Mouse (Mus musculus) liver, embryonic 13.5 days (tissue): ENCODE results near the gene Gbp10. TPM values are rescaled to one million over a fixed set of nuclear protein-coding genes. Genes with fewer than 3 reads are reported as not detected.
"Not testable (repeated sequence)": the region's sequence is repeated elsewhere in the genome, so short reads cannot be mapped to it uniquely, and the experiment has no call there.

Source experiments
- ATAC-seq: fragments of 200-750 bp; cut with Nextera tagmentation; 2 replicates; pipeline ENCODE4 v1.8.0; 2017; ENCODE audit warnings: low read depth, mild to moderate bottlenecking, moderate number of reproducible peaks, moderate library complexity
- DNase-seq: peaks from one replicate; pipeline ENCODE4 v3.0.0; 2022
- H3K27ac ChIP-seq: fragments of 300-500 bp; sonication (generic); 2 replicates; pipeline ENCODE4 v1.5.1; 2015; ENCODE audit warnings: moderate library complexity, mild to moderate bottlenecking, inconsistent platforms
- H3K27me3 ChIP-seq: fragments of 300-500 bp; sonication (generic); 2 replicates; pipeline ENCODE4 v1.6.1; 2015; ENCODE audit warnings: mild to moderate bottlenecking, inconsistent platforms
- H3K36me3 ChIP-seq: fragments of 300-500 bp; sonication (generic); 2 replicates; pipeline ENCODE4 v1.6.1; 2015; ENCODE audit warnings: mild to moderate bottlenecking, inconsistent platforms
- H3K4me1 ChIP-seq: fragments of 300-500 bp; sonication (generic); replicated peaks from 2 replicates; pipeline ENCODE4 v1.6.1; 2015; ENCODE audit warnings: inconsistent platforms
- H3K4me2 ChIP-seq: fragments of 300-500 bp; sonication (generic); 2 replicates; pipeline ENCODE4 v1.6.1; 2015; ENCODE audit warnings: inconsistent platforms, mild to moderate bottlenecking, moderate library complexity
- H3K4me3 ChIP-seq: fragments of 300-500 bp; sonication (generic); replicated peaks from 2 replicates; pipeline ENCODE4 v1.5.1; 2015; ENCODE audit warnings: mild to moderate bottlenecking, inconsistent platforms
- H3K9ac ChIP-seq: fragments of 300-500 bp; sonication (generic); 2 replicates; pipeline ENCODE4 v1.6.1; 2015; ENCODE audit warnings: mild to moderate bottlenecking, inconsistent platforms
- H3K9me3 ChIP-seq: fragments of 300-500 bp; sonication (generic); replicated peaks from 2 replicates; pipeline ENCODE4 v1.6.1; 2016; ENCODE audit warnings: inconsistent platforms
- WGBS: fragments of 180-500 bp; shearing (Covaris S2); methylation state at CpG from one replicate; pipeline ENCODE4 v1.1.7; 2015; ENCODE audit not compliant: insufficient replicate concordance; 5-methylcytosine and 5-hydroxymethylcytosine counted together
- polyA plus RNA-seq: library from polyadenylated mRNA; unstranded; fragments of >200 nt; fragmentation: Nextera tagmentation; extraction: Ambion mirVana; gene quantifications from 2 replicates; pipeline ENCODE4 v1.2.1, GENCODE M21; 2015

Gene Gbp10
- polyA plus RNA-seq, result 0.03 and 0.34 TPM in 2 replicates

- H3K9ac ChIP-seq, H3K27me3 ChIP-seq, H3K9me3 ChIP-seq, H3K4me3 ChIP-seq, H3K27ac ChIP-seq, DNase-seq, H3K36me3 ChIP-seq, H3K4me1 ChIP-seq, H3K4me2 ChIP-seq: not testable (repeated sequence)
- ATAC-seq, result peak; percentile 64
These were observed at the start of gene Gbp10 for GRCm38 (mm10) chr5:105239483-105240047. Gbp10 (minus strand) TSS chr5:105239533.

- H3K4me3 ChIP-seq, DNase-seq, H3K9ac ChIP-seq, H3K36me3 ChIP-seq, H3K4me1 ChIP-seq, ATAC-seq, H3K27ac ChIP-seq, H3K27me3 ChIP-seq, H3K9me3 ChIP-seq, H3K4me2 ChIP-seq: not testable (repeated sequence)
- WGBS, result no CpG with 5 or more reads among the region's 3 CpGs
These were observed 21.3 kb upstream of the Gbp10 start for GRCm38 (mm10) chr5:105260673-105261072.

- H3K27ac ChIP-seq, result no peak overlapping the region
- H3K9ac ChIP-seq, result no peak overlapping the region
- H3K4me3 ChIP-seq, result no peak overlapping the region
- ATAC-seq (no peak), DNase-seq (no peak)
- no peaks in the 10 kb centered on the region for H3K27me3 ChIP-seq
- H3K4me1 ChIP-seq, result no peaks in the 10 kb centered on the region
- H3K4me2 ChIP-seq, result no peak overlapping the region
- no peaks in the 10 kb centered on the region for H3K9me3 ChIP-seq
- no peaks in the 10 kb centered on the region for H3K36me3 ChIP-seq
These were observed 13.2 kb upstream of the Gbp10 start for GRCm38 (mm10) chr5:105252491-105252890.

GRCm38 (mm10) chr5:105244741-105245140, 5.4 kb upstream of the Gbp10 start:
- H3K9ac ChIP-seq, H3K27me3 ChIP-seq, H3K4me2 ChIP-seq, H3K9me3 ChIP-seq, DNase-seq, H3K36me3 ChIP-seq, H3K4me3 ChIP-seq, ATAC-seq, H3K4me1 ChIP-seq, H3K27ac ChIP-seq: not testable (repeated sequence)
- 38% methylated on average over 3 of the region's 3 CpGs for WGBS

GRCm38 (mm10) chr5:105240982-105241381, 1.6 kb upstream of the Gbp10 start:
- H3K4me3 ChIP-seq, ATAC-seq: not testable (repeated sequence)

GRCm38 (mm10) chr5:105238402-105238801, 931 bp downstream of the Gbp10 start:
- ATAC-seq, H3K4me3 ChIP-seq, H3K27me3 ChIP-seq, H3K9me3 ChIP-seq, H3K4me2 ChIP-seq, H3K4me1 ChIP-seq, H3K27ac ChIP-seq, DNase-seq, H3K36me3 ChIP-seq, H3K9ac ChIP-seq: not testable (repeated sequence)
- WGBS, result 77% methylated on average over 1 of the region's 1 CpGs

More at GRCm38 (mm10) chr5:105240982-105241381, 1.6 kb upstream of the Gbp10 start:
- DNase-seq, H3K27me3 ChIP-seq, H3K4me1 ChIP-seq, H3K27ac ChIP-seq, H3K36me3 ChIP-seq, H3K4me2 ChIP-seq, H3K9me3 ChIP-seq, H3K9ac ChIP-seq: not testable (repeated sequence)
- 67% methylated on average over 5 of the region's 5 CpGs for WGBS

GRCm38 (mm10) chr5:105236040-105236439, 3.3 kb downstream of the Gbp10 start:
- H3K4me2 ChIP-seq, DNase-seq, H3K4me3 ChIP-seq, ATAC-seq, H3K27ac ChIP-seq, H3K36me3 ChIP-seq, H3K27me3 ChIP-seq, H3K9me3 ChIP-seq, H3K4me1 ChIP-seq, H3K9ac ChIP-seq: not testable (repeated sequence)
- 18% methylated on average over 3 of the region's 3 CpGs for WGBS

GRCm38 (mm10) chr5:105208957-105209356, 30.4 kb downstream of the Gbp10 start:
- H3K36me3 ChIP-seq, H3K27ac ChIP-seq, H3K4me3 ChIP-seq, H3K4me1 ChIP-seq, ATAC-seq, H3K27me3 ChIP-seq, DNase-seq, H3K9ac ChIP-seq, H3K9me3 ChIP-seq, H3K4me2 ChIP-seq: not testable (repeated sequence)
- WGBS, result 67% methylated on average over 1 of the region's 3 CpGs

- not testable (repeated sequence) for H3K9ac ChIP-seq, H3K9me3 ChIP-seq, H3K4me2 ChIP-seq, ATAC-seq, H3K27me3 ChIP-seq, DNase-seq, H3K36me3 ChIP-seq, H3K4me1 ChIP-seq, H3K4me3 ChIP-seq, H3K27ac ChIP-seq
- 27% methylated on average over 4 of the region's 4 CpGs for WGBS
These were observed 38.5 kb downstream of the Gbp10 start for GRCm38 (mm10) chr5:105200791-105201355.

GRCm38 (mm10) chr5:105199149-105199548, 40.2 kb downstream of the Gbp10 start:
- H3K36me3 ChIP-seq, H3K9ac ChIP-seq, DNase-seq, H3K4me2 ChIP-seq, ATAC-seq, H3K27ac ChIP-seq, H3K27me3 ChIP-seq, H3K9me3 ChIP-seq, H3K4me1 ChIP-seq, H3K4me3 ChIP-seq: not testable (repeated sequence)
- WGBS, result 60% methylated on average over 1 of the region's 1 CpGs

GRCm38 (mm10) chr5:105197915-105198560, 41.3 kb downstream of the Gbp10 start:
- not testable (repeated sequence) for DNase-seq, H3K27ac ChIP-seq, H3K4me2 ChIP-seq, H3K36me3 ChIP-seq, H3K27me3 ChIP-seq, H3K4me1 ChIP-seq, H3K4me3 ChIP-seq, H3K9me3 ChIP-seq, ATAC-seq, H3K9ac ChIP-seq

- not testable (repeated sequence) for H3K9me3 ChIP-seq, DNase-seq, H3K9ac ChIP-seq, H3K27ac ChIP-seq, H3K4me1 ChIP-seq, H3K27me3 ChIP-seq, H3K4me3 ChIP-seq, H3K4me2 ChIP-seq, ATAC-seq, H3K36me3 ChIP-seq
- WGBS, result 59% methylated on average over 5 of the region's 5 CpGs
These were observed 43.0 kb downstream of the Gbp10 start for GRCm38 (mm10) chr5:105196308-105196707.
